Comparison of ENCODE assay signal across 8 mouse cellular contexts in the genomic region with DNA sequence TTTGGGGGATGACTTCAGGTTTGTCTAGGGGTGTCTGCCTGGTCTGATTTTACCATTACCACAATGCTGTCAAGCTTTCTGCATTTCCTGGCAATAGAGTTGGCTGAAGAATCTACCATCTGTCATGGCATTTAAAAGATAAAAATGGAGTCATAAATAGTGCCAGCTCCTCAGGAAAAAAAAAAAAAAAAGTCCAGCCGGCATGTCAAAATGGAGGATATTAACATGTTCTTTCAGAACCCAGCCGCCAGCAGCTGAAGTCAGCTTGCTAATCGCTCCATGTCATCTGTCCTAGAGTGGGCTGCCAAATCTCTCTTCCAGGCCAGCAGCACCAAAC.
DNase-seq lines count a peak whose midpoint lies in the region; ATAC-seq lines count a peak whose summit lies in the region.

No protein-coding gene starts in this region.

- H3K27me3 ChIP-seq in hindbrain, embryonic 10.5 days (ENCODE audit: insufficient read depth, poor library complexity, severe bottlenecking) = no peaks in the 10 kb centered on the region
- no peaks in the 10 kb centered on the region for H3K27me3 ChIP-seq in heart, embryonic 12.5 days (replicated peaks)
- H3K27me3 ChIP-seq in intestine, embryonic 15.5 days (replicated peaks) = no peaks in the 10 kb centered on the region

- no peaks in the 10 kb centered on the region for H3K9me3 ChIP-seq in hindbrain, embryonic 10.5 days
- H3K9me3 ChIP-seq in heart, embryonic 12.5 days (replicated peaks) = no peaks in the 10 kb centered on the region
- no peaks in the 10 kb centered on the region for H3K9me3 ChIP-seq in intestine, embryonic 15.5 days

- intact Hi-C loops in left cerebral cortex, postnatal 4 days (cut with DNase I) = no loop called here

- no peak overlapping the region for H3K4me2 ChIP-seq in heart, embryonic 12.5 days
- no peak overlapping the region for H3K4me2 ChIP-seq in intestine, embryonic 15.5 days (replicated peaks)

- 77% methylated on average over 3 of the region's 3 CpGs for WGBS in hindbrain, embryonic 10.5 days
- WGBS in heart, embryonic 12.5 days = 74% methylated on average over 3 of the region's 3 CpGs
- WGBS in intestine, embryonic 15.5 days = 77% methylated on average over 3 of the region's 3 CpGs

- H3K9ac ChIP-seq in heart, embryonic 12.5 days = no peak overlapping the region
- no peak overlapping the region for H3K9ac ChIP-seq in intestine, embryonic 15.5 days

- H3K4me1 ChIP-seq in hindbrain, embryonic 10.5 days (replicated peaks) = no peaks in the 10 kb centered on the region; the same call in 1 of the 2 replicates
- H3K4me1 ChIP-seq in heart, embryonic 12.5 days (replicated peaks) = no peaks in the 10 kb centered on the region
- no peaks in the 10 kb centered on the region for H3K4me1 ChIP-seq in intestine, embryonic 15.5 days (replicated peaks)

- peak; percentile 49 for DNase-seq in retina, postnatal 1 day
- no peak for DNase-seq in retina, embryonic 14.5 days (ENCODE audit: low spot score)
- DNase-seq in hindbrain, embryonic 10.5 days (ENCODE audit: low spot score) = no peak
- peak; percentile 82 for DNase-seq in left cerebral cortex, postnatal 4 days
- no peak for DNase-seq in embryo, embryonic 10 days (ENCODE audit: low spot score)

- peak overlapping the region; percentile 69; the same call in 1 of the 2 replicates for H3K27ac ChIP-seq in hindbrain, embryonic 10.5 days
- H3K27ac ChIP-seq in heart, embryonic 12.5 days (ENCODE audit: poor library complexity, severe bottlenecking) = no peak overlapping the region
- no peak overlapping the region for H3K27ac ChIP-seq in intestine, embryonic 15.5 days

- no peak overlapping the region for H3K4me3 ChIP-seq in hindbrain, embryonic 10.5 days
- H3K4me3 ChIP-seq in heart, embryonic 12.5 days = no peak overlapping the region
- no peak overlapping the region for H3K4me3 ChIP-seq in intestine, embryonic 15.5 days (replicated peaks)

- ATAC-seq in megakaryocyte-erythroid progenitor cell, adult 5-6 weeks (replicated peaks; ENCODE audit: low FRiP score, low TSS enrichment, poor library complexity, severe bottlenecking) = no peak
- no peak for ATAC-seq in heart, embryonic 12.5 days (ENCODE audit: insufficient number of reproducible peaks, low FRiP score)
- ATAC-seq in intestine, embryonic 15.5 days = no peak

- H3K36me3 ChIP-seq in hindbrain, embryonic 10.5 days = peaks cover 24% of the 10 kb centered on the region
- H3K36me3 ChIP-seq in heart, embryonic 12.5 days = peaks cover 31% of the 10 kb centered on the region
- H3K36me3 ChIP-seq in intestine, embryonic 15.5 days = no peaks in the 10 kb centered on the region

Comparison
In these comparisons a context has a peak if more than half of its experiments do, and no peak if none do; other contexts are left out.
1. DNase-seq: peak in retina, postnatal 1 day (single experiment) and left cerebral cortex, postnatal 4 days (single experiment); none in retina, embryonic 14.5 days (single experiment), hindbrain, embryonic 10.5 days (single experiment) and embryo, embryonic 10 days (single experiment).